Mouse (Mus musculus): ENCODE results near the gene Prpf19.

DNA sequence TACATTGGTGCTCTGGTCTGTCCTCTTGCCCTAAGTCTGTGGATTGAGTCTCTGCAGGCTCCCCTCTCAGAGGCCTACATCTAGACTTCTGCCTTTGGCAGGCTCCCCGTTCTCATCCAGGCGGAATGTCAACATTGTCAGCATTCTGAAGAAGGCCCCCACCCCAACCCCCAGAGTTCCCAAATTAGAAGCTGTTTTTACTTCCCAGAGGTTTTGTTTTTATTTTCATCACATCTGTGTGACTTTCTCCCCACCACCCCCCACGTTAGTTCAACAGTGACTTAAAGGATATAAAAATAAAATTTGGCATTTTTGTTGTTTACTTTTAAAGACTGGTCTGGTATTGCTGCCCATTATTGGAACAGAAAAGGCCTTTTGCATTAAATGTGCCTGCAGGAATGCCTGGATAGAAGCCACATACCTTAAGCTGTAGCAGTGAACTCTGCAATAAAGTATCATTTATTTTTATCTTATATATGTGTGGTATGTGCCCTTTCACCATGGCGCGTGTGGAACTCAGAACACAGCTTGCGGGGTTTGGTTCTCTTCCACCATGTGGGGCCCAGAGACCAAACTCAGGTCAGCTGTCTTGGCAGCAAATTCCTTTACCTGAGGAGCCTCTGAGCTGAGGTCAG, 14.2 kb downstream of the Prpf19 start:
- TF ChIP-seq POLR2A (IDR thresholded peaks at IDR 0.05; ENCODE audit: borderline replicate concordance, control insufficient read depth, low read depth, low read length) = no peak
- TF ChIP-seq CTCF (IDR thresholded peaks at IDR 0.05; ENCODE audit: control insufficient read depth, insufficient read depth, low read length) = no peak
